Mouse (Mus musculus) myocyte (in vitro differentiated cells): ENCODE results near the gene Sacs.

ENCODE experiments used
- POLR2A ChIP-seq: IDR thresholded peaks from one replicate; pipeline ENCODE4 v1.6.1; 2011; ENCODE audit warnings: low read depth, mild to moderate bottlenecking, control low read depth, moderate library complexity; ENCODE audit not compliant: insufficient read length
- TCF12 ChIP-seq: IDR thresholded peaks from one replicate; pipeline ENCODE4 v1.6.1; 2011; ENCODE audit warnings: mild to moderate bottlenecking, control low read depth; ENCODE audit not compliant: poor library complexity, insufficient read depth, severe bottlenecking

GRCm38 (mm10) chr14:61221166-61221565 is 82.9 kb downstream of the Sacs start:
- TF ChIP-seq POLR2A = no peak
- no peak for TF ChIP-seq TCF12
